Mouse (Mus musculus) G1E (cell line): ENCODE results near the gene Ltbp1.
"Not testable (repeated sequence)": the region's sequence is repeated elsewhere in the genome, so short reads cannot be mapped to it uniquely, and the experiment has no call there.

Experiments
- CTCF ChIP-seq: IDR thresholded peaks from 2 replicates; pipeline ENCODE4 v1.5.1; 2012; ENCODE audit warnings: low read depth, low read length, inconsistent platforms, mixed read lengths
- GATA1 ChIP-seq: IDR thresholded peaks from 2 replicates; pipeline ENCODE4 v1.6.1; 2012; ENCODE audit warnings: borderline replicate concordance, low read length, inconsistent platforms, mixed read lengths
- TAL1 ChIP-seq: conservative IDR thresholded peaks from 2 replicates; pipeline ENCODE4 v1.6.1; 2012; ENCODE audit warnings: low read depth, low read length, inconsistent platforms, mixed read lengths

- not testable (repeated sequence) for TF ChIP-seq CTCF, GATA1, TAL1
Observed at GRCm38 (mm10) chr17:75142845-75143244, 137.5 kb downstream of the Ltbp1 start.
